Mouse (Mus musculus): ENCODE results near the gene L3hypdh. TPM values are rescaled to one million over a fixed set of nuclear protein-coding genes. Genes with fewer than 3 reads are reported as not detected.
"Not testable (repeated sequence)": the region's sequence is repeated elsewhere in the genome, so short reads cannot be mapped to it uniquely, and the experiment has no call there.

L3hypdh gene
- polyA plus RNA-seq, 1 experiment from 2014 or later, result 14.7 TPM

- no peak for ATAC-seq (ENCODE audit: insufficient number of reproducible peaks, insufficient read depth, low FRiP score, low TSS enrichment, low read depth)
- no peak overlapping the region for H3K4me2 ChIP-seq
Measured at GRCm38 (mm10) chr12:72052571-72052970, 32.7 kb downstream of the L3hypdh start.

GRCm38 (mm10) chr12:72050821-72051220, 34.4 kb downstream of the L3hypdh start:
- Histone ChIP-seq H3K4me1 (replicated peaks) (0 out of 2 replicates have a peak, but pooled peaks cover 2% of the 10 kb centered on the region), H3K27me3 (no peaks in the 10 kb centered on the region; the same call in 1 of the 2 replicates), H3K9ac (replicated peaks) (no peak overlapping the region), H3K36me3 (no peaks in the 10 kb centered on the region), H3K4me3 (replicated peaks) (no peak overlapping the region), H3K27ac (no peak overlapping the region), H3K9me3 (no peaks in the 10 kb centered on the region), H3K4me2 (no peak overlapping the region)
- no peak for ATAC-seq (ENCODE audit: insufficient number of reproducible peaks, insufficient read depth, low FRiP score, low TSS enrichment, low read depth)
- WGBS, result 87% methylated on average over 4 of the region's 4 CpGs

More at GRCm38 (mm10) chr12:72052571-72052970, 32.7 kb downstream of the L3hypdh start:
- Histone ChIP-seq H3K4me3 (replicated peaks) (no peak overlapping the region), H3K27ac (no peak overlapping the region), H3K9ac (replicated peaks) (no peak overlapping the region), H3K36me3 (no peaks in the 10 kb centered on the region), H3K27me3 (no peaks in the 10 kb centered on the region; the same call in 1 of the 2 replicates), H3K9me3 (no peaks in the 10 kb centered on the region), H3K4me1 (replicated peaks) (no peaks in the 10 kb centered on the region)
- 75% methylated on average over 6 of the region's 6 CpGs for WGBS

- WGBS, result 93% methylated on average over 5 of the region's 5 CpGs
- H3K27me3 ChIP-seq; H3K9me3 ChIP-seq; H3K36me3 ChIP-seq; H3K27ac ChIP-seq; ATAC-seq (ENCODE audit: insufficient number of reproducible peaks, insufficient read depth, low FRiP score, low TSS enrichment, low read depth); H3K9ac ChIP-seq (replicated peaks); H3K4me3 ChIP-seq (replicated peaks); H3K4me2 ChIP-seq; H3K4me1 ChIP-seq (replicated peaks): not testable (repeated sequence)
Measured at GRCm38 (mm10) chr12:72050156-72050555, 35.1 kb downstream of the L3hypdh start.

- H3K4me2 ChIP-seq, result no peak overlapping the region
- H3K9ac ChIP-seq (replicated peaks), result no peak overlapping the region
- WGBS, result 8% methylated on average over 2 of the region's 2 CpGs
- H3K36me3 ChIP-seq, result no peaks in the 10 kb centered on the region
- H3K27me3 ChIP-seq, result no peaks in the 10 kb centered on the region
- 0 out of 2 replicates have a peak, but pooled peaks cover 2% of the 10 kb centered on the region for H3K4me1 ChIP-seq (replicated peaks)
- no peak for ATAC-seq (ENCODE audit: insufficient number of reproducible peaks, insufficient read depth, low FRiP score, low TSS enrichment, low read depth)
- no peak overlapping the region for H3K4me3 ChIP-seq (replicated peaks)
- no peaks in the 10 kb centered on the region for H3K9me3 ChIP-seq
- no peak overlapping the region for H3K27ac ChIP-seq
Measured at GRCm38 (mm10) chr12:72047513-72047912, 37.7 kb downstream of the L3hypdh start.

GRCm38 (mm10) chr12:72041238-72041637, 44.0 kb downstream of the L3hypdh start:
- no peak overlapping the region for H3K27ac ChIP-seq
- no peaks in the 10 kb centered on the region for H3K27me3 ChIP-seq
- H3K4me2 ChIP-seq, result no peak overlapping the region
- 0 out of 2 replicates have a peak, but pooled peaks cover 2% of the 10 kb centered on the region for H3K4me1 ChIP-seq (replicated peaks)
- H3K4me3 ChIP-seq (replicated peaks), result no peak overlapping the region
- 90% methylated on average over 3 of the region's 3 CpGs for WGBS
- ATAC-seq (ENCODE audit: insufficient number of reproducible peaks, insufficient read depth, low FRiP score, low TSS enrichment, low read depth), result no peak
- no peak overlapping the region for H3K9ac ChIP-seq (replicated peaks)
- H3K36me3 ChIP-seq, result no peaks in the 10 kb centered on the region
- peaks cover 5% of the 10 kb centered on the region; the same call in 1 of the 2 replicates for H3K9me3 ChIP-seq

- H3K27me3 ChIP-seq, result no peaks in the 10 kb centered on the region
- WGBS, result 86% methylated on average over 8 of the region's 8 CpGs
- H3K36me3 ChIP-seq, result no peaks in the 10 kb centered on the region
- peaks cover 5% of the 10 kb centered on the region; the same call in 1 of the 2 replicates for H3K9me3 ChIP-seq
- H3K4me3 ChIP-seq (replicated peaks), result no peak overlapping the region
- H3K9ac ChIP-seq (replicated peaks), result no peak overlapping the region
- no peak overlapping the region for H3K4me2 ChIP-seq
- 0 out of 2 replicates have a peak, but pooled peaks cover 4% of the 10 kb centered on the region for H3K4me1 ChIP-seq (replicated peaks)
- no peak for ATAC-seq (ENCODE audit: insufficient number of reproducible peaks, insufficient read depth, low FRiP score, low TSS enrichment, low read depth)
- H3K27ac ChIP-seq, result no peak overlapping the region
Measured at GRCm38 (mm10) chr12:72039501-72039900, 45.7 kb downstream of the L3hypdh start.

GRCm38 (mm10) chr12:72038866-72039265, 46.4 kb downstream of the L3hypdh start:
- Histone ChIP-seq H3K27me3 (no peaks in the 10 kb centered on the region), H3K4me1 (replicated peaks) (0 out of 2 replicates have a peak, but pooled peaks cover 4% of the 10 kb centered on the region), H3K36me3 (no peaks in the 10 kb centered on the region), H3K9me3 (peaks cover 5% of the 10 kb centered on the region; the same call in 1 of the 2 replicates), H3K4me2 (no peak overlapping the region), H3K27ac (no peak overlapping the region), H3K9ac (replicated peaks) (no peak overlapping the region), H3K4me3 (replicated peaks) (no peak overlapping the region)
- WGBS, result 77% methylated on average over 2 of the region's 2 CpGs
- no peak for ATAC-seq (ENCODE audit: insufficient number of reproducible peaks, insufficient read depth, low FRiP score, low TSS enrichment, low read depth)

GRCm38 (mm10) chr12:72037049-72037448, 48.2 kb downstream of the L3hypdh start:
- 78% methylated on average over 6 of the region's 6 CpGs for WGBS

GRCm38 (mm10) chr12:72036097-72036661, 49.1 kb downstream of the L3hypdh start:
- WGBS, result 70% methylated on average over 9 of the region's 9 CpGs
- Histone ChIP-seq H3K36me3 (no peaks in the 10 kb centered on the region), H3K4me2 (no peak overlapping the region), H3K4me1 (replicated peaks) (0 out of 2 replicates have a peak, but pooled peaks cover 4% of the 10 kb centered on the region), H3K9me3 (peaks cover 5% of the 10 kb centered on the region; the same call in 1 of the 2 replicates), H3K4me3 (replicated peaks) (no peak overlapping the region), H3K27ac (no peak overlapping the region), H3K9ac (replicated peaks) (no peak overlapping the region), H3K27me3 (no peaks in the 10 kb centered on the region)
- ATAC-seq (ENCODE audit: insufficient number of reproducible peaks, insufficient read depth, low FRiP score, low TSS enrichment, low read depth), result no peak

More at GRCm38 (mm10) chr12:72037049-72037448, 48.2 kb downstream of the L3hypdh start:
- Histone ChIP-seq H3K4me2 (no peak overlapping the region), H3K4me3 (replicated peaks) (no peak overlapping the region), H3K27me3 (no peaks in the 10 kb centered on the region), H3K36me3 (no peaks in the 10 kb centered on the region), H3K9me3 (peaks cover 5% of the 10 kb centered on the region; the same call in 1 of the 2 replicates), H3K4me1 (replicated peaks) (0 out of 2 replicates have a peak, but pooled peaks cover 4% of the 10 kb centered on the region), H3K9ac (replicated peaks) (no peak overlapping the region), H3K27ac (no peak overlapping the region)
- no peak for ATAC-seq (ENCODE audit: insufficient number of reproducible peaks, insufficient read depth, low FRiP score, low TSS enrichment, low read depth)

- no peak overlapping the region for H3K4me2 ChIP-seq
- no peak overlapping the region for H3K27ac ChIP-seq
- no peak for ATAC-seq (ENCODE audit: insufficient number of reproducible peaks, insufficient read depth, low FRiP score, low TSS enrichment, low read depth)
- 89% methylated on average over 6 of the region's 6 CpGs for WGBS
- no peak overlapping the region for H3K4me3 ChIP-seq (replicated peaks)
- H3K36me3 ChIP-seq, result no peaks in the 10 kb centered on the region
- no peaks in the 10 kb centered on the region for H3K27me3 ChIP-seq
- H3K9me3 ChIP-seq, result no peaks in the 10 kb centered on the region
- no peak overlapping the region for H3K9ac ChIP-seq (replicated peaks)
- 0 out of 2 replicates have a peak, but pooled peaks cover 4% of the 10 kb centered on the region for H3K4me1 ChIP-seq (replicated peaks)
Measured at GRCm38 (mm10) chr12:72031794-72032193, 53.4 kb downstream of the L3hypdh start.

- 83% methylated on average over 5 of the region's 5 CpGs for WGBS
- H3K4me1 ChIP-seq (replicated peaks), result 0 out of 2 replicates have a peak, but pooled peaks cover under 1% of the 10 kb centered on the region
Measured at GRCm38 (mm10) chr12:72031171-72031570, 54.1 kb downstream of the L3hypdh start.

More at GRCm38 (mm10) chr12:72031171-72031570, 54.1 kb downstream of the L3hypdh start:
- no peak overlapping the region for H3K27ac ChIP-seq
- H3K27me3 ChIP-seq, result no peaks in the 10 kb centered on the region
- no peak for ATAC-seq (ENCODE audit: insufficient number of reproducible peaks, insufficient read depth, low FRiP score, low TSS enrichment, low read depth)
- H3K9me3 ChIP-seq, result no peaks in the 10 kb centered on the region
- H3K9ac ChIP-seq (replicated peaks), result no peak overlapping the region
- H3K36me3 ChIP-seq, result no peaks in the 10 kb centered on the region
- no peak overlapping the region for H3K4me2 ChIP-seq
- no peak overlapping the region for H3K4me3 ChIP-seq (replicated peaks)
